Mouse (Mus musculus): ENCODE measurements around the gene Ces1a. TPM values are rescaled to one million over a fixed set of nuclear protein-coding genes. Genes with fewer than 3 reads are reported as not detected.

The Ces1a gene
- polyA plus RNA-seq, 1 experiment from 2014 or later: not detected

GRCm38 (mm10) chr8:93012226-93012625 lies 35.8 kb downstream of the Ces1a start:
- Histone ChIP-seq H3K36me3 (ENCODE audit: control insufficient read depth, insufficient read depth) (no peaks in the 10 kb centered on the region), H3K4me1 (replicated peaks; ENCODE audit: control insufficient read depth, insufficient read depth, low read length) (no peaks in the 10 kb centered on the region), H3K27me3 (replicated peaks; ENCODE audit: control insufficient read depth, insufficient read depth, low read length) (no peaks in the 10 kb centered on the region), H3K27ac (ENCODE audit: low read length) (no peak overlapping the region), H3K4me2 (ENCODE audit: low read length) (no peak overlapping the region), H3K9ac (replicated peaks; ENCODE audit: low read depth, low read length) (no peak overlapping the region), H3K9me3 (ENCODE audit: control insufficient read depth, low read length) (no peaks in the 10 kb centered on the region), H3K4me3 (replicated peaks; ENCODE audit: low read length) (no peak overlapping the region)
- 71% methylated on average over 6 of the region's 6 CpGs for WGBS
- no peak for ATAC-seq

DNA sequence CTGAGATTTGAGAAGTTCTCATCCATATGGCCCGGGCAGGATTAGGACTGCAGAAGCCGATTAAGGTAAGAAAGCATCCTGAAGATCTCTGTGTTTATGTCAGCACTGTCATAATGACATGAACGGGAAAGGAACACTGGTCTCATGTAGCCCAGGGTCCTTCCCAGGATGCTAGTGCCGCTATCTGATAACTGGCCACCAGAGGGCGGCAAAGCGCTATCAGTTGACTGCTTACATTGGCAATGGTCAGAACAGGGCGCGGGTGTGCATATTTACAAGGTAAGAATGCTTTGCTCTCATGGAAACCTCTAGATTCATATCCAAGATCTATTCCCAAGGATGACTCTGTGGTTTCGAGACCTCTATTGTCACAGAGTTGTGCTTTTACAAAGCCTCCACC lies 36.6 kb downstream of the Ces1a start:
- peak; percentile 79 for ATAC-seq
- H3K4me2 ChIP-seq (ENCODE audit: low read length): no peak overlapping the region
- 10% methylated on average over 9 of the region's 9 CpGs for WGBS

DNA sequence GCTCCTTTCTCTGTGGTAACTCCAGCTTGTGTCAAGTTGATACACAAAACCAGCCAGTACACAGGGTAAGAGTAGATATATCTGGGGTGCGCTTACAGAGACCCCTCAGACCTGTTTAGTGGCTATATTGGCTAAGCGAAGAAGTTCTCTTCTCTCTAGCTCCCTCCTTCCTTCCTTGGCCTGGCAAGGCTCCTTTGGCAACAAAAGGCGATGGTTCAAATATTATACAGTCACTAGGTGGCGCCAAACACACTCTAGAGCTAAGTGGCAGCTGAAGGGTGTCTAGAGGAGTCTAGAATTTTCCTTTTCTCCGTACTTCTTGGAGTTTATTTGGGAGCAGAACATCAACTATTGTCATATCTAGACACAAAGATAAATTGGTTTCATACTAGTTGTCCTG lies 37.7 kb downstream of the Ces1a start:
- no peaks in the 10 kb centered on the region for H3K36me3 ChIP-seq (ENCODE audit: control insufficient read depth, insufficient read depth)
- no peak overlapping the region for H3K27ac ChIP-seq (ENCODE audit: low read length)
- H3K27me3 ChIP-seq (replicated peaks; ENCODE audit: control insufficient read depth, insufficient read depth, low read length): no peaks in the 10 kb centered on the region
- no peak overlapping the region for H3K4me3 ChIP-seq (replicated peaks; ENCODE audit: low read length)
- 31% methylated on average over 5 of the region's 5 CpGs for WGBS
- H3K4me1 ChIP-seq (replicated peaks; ENCODE audit: control insufficient read depth, insufficient read depth, low read length): no peaks in the 10 kb centered on the region
- H3K9ac ChIP-seq (replicated peaks; ENCODE audit: low read depth, low read length): no peak overlapping the region
- H3K4me2 ChIP-seq (ENCODE audit: low read length): no peak overlapping the region
- no peaks in the 10 kb centered on the region for H3K9me3 ChIP-seq (ENCODE audit: control insufficient read depth, low read length)
- ATAC-seq: no peak

More for the DNA sequence above, 36.6 kb downstream of the Ces1a start:
- H3K4me3 ChIP-seq (replicated peaks; ENCODE audit: low read length): no peak overlapping the region
- no peak overlapping the region for H3K27ac ChIP-seq (ENCODE audit: low read length)
- no peaks in the 10 kb centered on the region for H3K36me3 ChIP-seq (ENCODE audit: control insufficient read depth, insufficient read depth)
- H3K27me3 ChIP-seq (replicated peaks; ENCODE audit: control insufficient read depth, insufficient read depth, low read length): no peaks in the 10 kb centered on the region
- H3K9ac ChIP-seq (replicated peaks; ENCODE audit: low read depth, low read length): no peak overlapping the region
- no peaks in the 10 kb centered on the region for H3K4me1 ChIP-seq (replicated peaks; ENCODE audit: control insufficient read depth, insufficient read depth, low read length)
- H3K9me3 ChIP-seq (ENCODE audit: control insufficient read depth, low read length): no peaks in the 10 kb centered on the region

GRCm38 (mm10) chr8:92998600-92998999 lies 49.4 kb downstream of the Ces1a start:
- H3K9me3 ChIP-seq (ENCODE audit: control insufficient read depth, low read length): no peaks in the 10 kb centered on the region
- ATAC-seq: no peak
- 46% methylated on average over 2 of the region's 2 CpGs for WGBS

DNA sequence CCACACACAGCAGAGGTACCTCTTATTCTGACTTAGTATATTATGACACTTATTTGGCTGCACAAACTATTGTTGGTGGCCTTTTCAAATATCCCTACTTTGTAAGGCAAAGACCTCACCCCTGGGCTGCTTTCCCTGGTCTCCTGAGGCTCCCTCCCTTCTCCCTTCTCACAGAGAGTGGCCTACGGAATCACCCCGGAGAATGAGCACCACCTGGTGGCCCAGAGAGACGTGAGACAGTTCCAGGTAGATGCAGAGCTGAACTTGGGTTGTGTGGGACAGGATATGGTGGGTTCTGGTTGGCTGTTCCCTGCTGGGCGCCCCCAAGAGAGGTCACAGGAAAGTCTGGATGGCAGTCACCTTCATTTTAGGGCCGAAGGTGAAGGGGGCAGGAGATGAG lies 51.2 kb downstream of the Ces1a start:
- no peak overlapping the region for H3K4me2 ChIP-seq (ENCODE audit: low read length)
- 24% methylated on average over 5 of the region's 5 CpGs for WGBS
- ATAC-seq: no peak
- no peaks in the 10 kb centered on the region for H3K4me1 ChIP-seq (replicated peaks; ENCODE audit: control insufficient read depth, insufficient read depth, low read length)
- no peak overlapping the region for H3K9ac ChIP-seq (replicated peaks; ENCODE audit: low read depth, low read length)
- no peaks in the 10 kb centered on the region for H3K9me3 ChIP-seq (ENCODE audit: control insufficient read depth, low read length)
- H3K4me3 ChIP-seq (replicated peaks; ENCODE audit: low read length): no peak overlapping the region
- no peaks in the 10 kb centered on the region for H3K36me3 ChIP-seq (ENCODE audit: control insufficient read depth, insufficient read depth)
- H3K27me3 ChIP-seq (replicated peaks; ENCODE audit: control insufficient read depth, insufficient read depth, low read length): no peaks in the 10 kb centered on the region
- H3K27ac ChIP-seq (ENCODE audit: low read length): no peak overlapping the region

More at GRCm38 (mm10) chr8:92998600-92998999, 49.4 kb downstream of the Ces1a start:
- H3K27ac ChIP-seq (ENCODE audit: low read length): no peak overlapping the region
- H3K4me1 ChIP-seq (replicated peaks; ENCODE audit: control insufficient read depth, insufficient read depth, low read length): no peaks in the 10 kb centered on the region
- no peaks in the 10 kb centered on the region for H3K36me3 ChIP-seq (ENCODE audit: control insufficient read depth, insufficient read depth)
- no peak overlapping the region for H3K4me3 ChIP-seq (replicated peaks; ENCODE audit: low read length)
- H3K9ac ChIP-seq (replicated peaks; ENCODE audit: low read depth, low read length): no peak overlapping the region
- H3K4me2 ChIP-seq (ENCODE audit: low read length): no peak overlapping the region
- no peaks in the 10 kb centered on the region for H3K27me3 ChIP-seq (replicated peaks; ENCODE audit: control insufficient read depth, insufficient read depth, low read length)

DNA sequence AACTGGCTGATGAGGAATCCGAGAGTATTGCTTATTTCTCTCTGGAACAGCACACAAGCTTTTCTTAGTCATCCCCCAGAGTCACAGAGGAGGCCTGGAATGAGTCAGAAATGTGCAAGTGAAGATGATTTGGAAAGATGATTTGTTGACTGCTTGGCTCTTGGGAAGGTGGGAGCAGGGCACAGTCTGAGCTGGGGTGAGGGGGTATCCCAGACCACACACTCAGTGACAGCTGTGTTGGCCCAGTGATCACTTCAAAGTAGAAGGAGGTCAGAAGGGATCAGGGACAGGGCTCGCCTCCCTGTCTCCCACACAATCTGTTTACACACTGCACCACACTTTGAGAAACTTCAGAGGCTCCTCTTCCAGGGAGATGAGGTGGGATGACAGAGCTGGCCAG lies 63.6 kb downstream of the Ces1a start:
- Histone ChIP-seq H3K9ac (replicated peaks; ENCODE audit: low read depth, low read length) (no peak overlapping the region), H3K4me1 (replicated peaks; ENCODE audit: control insufficient read depth, insufficient read depth, low read length) (no peaks in the 10 kb centered on the region), H3K9me3 (ENCODE audit: control insufficient read depth, low read length) (no peaks in the 10 kb centered on the region), H3K36me3 (ENCODE audit: control insufficient read depth, insufficient read depth) (no peaks in the 10 kb centered on the region), H3K27me3 (replicated peaks; ENCODE audit: control insufficient read depth, insufficient read depth, low read length) (no peaks in the 10 kb centered on the region), H3K27ac (ENCODE audit: low read length) (no peak overlapping the region), H3K4me3 (replicated peaks; ENCODE audit: low read length) (no peak overlapping the region), H3K4me2 (ENCODE audit: low read length) (no peak overlapping the region)
- ATAC-seq: no peak
- 60% methylated on average over 2 of the region's 2 CpGs for WGBS

- H3K4me3 ChIP-seq (replicated peaks; ENCODE audit: low read length): no peak overlapping the region
- no peaks in the 10 kb centered on the region for H3K27me3 ChIP-seq (replicated peaks; ENCODE audit: control insufficient read depth, insufficient read depth, low read length)
- H3K36me3 ChIP-seq (ENCODE audit: control insufficient read depth, insufficient read depth): no peaks in the 10 kb centered on the region
- H3K27ac ChIP-seq (ENCODE audit: low read length): no peak overlapping the region
- H3K4me2 ChIP-seq (ENCODE audit: low read length): no peak overlapping the region
- H3K9ac ChIP-seq (replicated peaks; ENCODE audit: low read depth, low read length): no peak overlapping the region
- no peak for ATAC-seq
- no peaks in the 10 kb centered on the region for H3K9me3 ChIP-seq (ENCODE audit: control insufficient read depth, low read length)
- no peaks in the 10 kb centered on the region for H3K4me1 ChIP-seq (replicated peaks; ENCODE audit: control insufficient read depth, insufficient read depth, low read length)
- 82% methylated on average over 3 of the region's 3 CpGs for WGBS
These were observed 65.5 kb downstream of the Ces1a start for GRCm38 (mm10) chr8:92982491-92982890.

DNA sequence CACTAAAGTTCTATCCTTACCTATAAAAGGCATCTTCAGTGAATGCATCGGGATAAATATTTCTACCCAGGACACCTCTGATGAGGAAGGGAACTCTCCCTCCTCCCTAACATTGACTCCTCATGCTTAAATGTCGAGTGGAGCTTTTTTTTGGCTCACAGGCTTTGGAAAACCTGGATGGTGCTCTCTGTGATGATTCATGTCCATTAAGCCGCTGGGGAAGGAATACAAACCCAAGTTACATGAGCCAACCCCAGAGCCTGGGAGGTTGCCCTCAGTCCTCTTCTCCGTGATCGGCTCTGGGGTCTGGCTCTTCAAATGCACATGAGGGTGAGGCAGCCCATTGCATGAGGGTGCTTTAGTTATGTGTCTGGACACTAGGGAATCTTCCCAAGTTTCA lies 71.3 kb downstream of the Ces1a start:
- no peak for ATAC-seq
- Histone ChIP-seq H3K27me3 (replicated peaks; ENCODE audit: control insufficient read depth, insufficient read depth, low read length) (no peaks in the 10 kb centered on the region), H3K9me3 (ENCODE audit: control insufficient read depth, low read length) (no peaks in the 10 kb centered on the region), H3K9ac (replicated peaks; ENCODE audit: low read depth, low read length) (no peak overlapping the region), H3K4me1 (replicated peaks; ENCODE audit: control insufficient read depth, insufficient read depth, low read length) (peaks cover 5% of the 10 kb centered on the region), H3K27ac (ENCODE audit: low read length) (no peak overlapping the region), H3K4me2 (ENCODE audit: low read length) (no peak overlapping the region), H3K36me3 (ENCODE audit: control insufficient read depth, insufficient read depth) (no peaks in the 10 kb centered on the region), H3K4me3 (replicated peaks; ENCODE audit: low read length) (no peak overlapping the region)
- WGBS: 88% methylated on average over 5 of the region's 5 CpGs

GRCm38 (mm10) chr8:92972949-92973348 lies 75.0 kb downstream of the Ces1a start:
- Histone ChIP-seq H3K27me3 (replicated peaks; ENCODE audit: control insufficient read depth, insufficient read depth, low read length) (no peaks in the 10 kb centered on the region), H3K4me2 (ENCODE audit: low read length) (no peak overlapping the region), H3K4me3 (replicated peaks; ENCODE audit: low read length) (no peak overlapping the region), H3K4me1 (replicated peaks; ENCODE audit: control insufficient read depth, insufficient read depth, low read length) (peaks cover 5% of the 10 kb centered on the region), H3K27ac (ENCODE audit: low read length) (no peak overlapping the region), H3K9me3 (ENCODE audit: control insufficient read depth, low read length) (no peaks in the 10 kb centered on the region), H3K36me3 (ENCODE audit: control insufficient read depth, insufficient read depth) (no peaks in the 10 kb centered on the region), H3K9ac (replicated peaks; ENCODE audit: low read depth, low read length) (no peak overlapping the region)
- 33% methylated on average over 5 of the region's 5 CpGs for WGBS
- ATAC-seq: peak; percentile 79

Data from forebrain, embryonic 16.5 days (tissue).